Mouse (Mus musculus) lung, postnatal 14 days (tissue): ENCODE measurements around the gene Rbm38.

Source experiments
- DNase-seq: peaks from one replicate; pipeline ENCODE4 v3.0.0; 2021

Gene Rbm38

GRCm38 (mm10) chr2:173037827-173038607, 17.7 kb downstream of the Rbm38 start:
- no peak for DNase-seq

GRCm38 (mm10) chr2:173039041-173039440, 18.7 kb downstream of the Rbm38 start:
- no peak for DNase-seq

- DNase-seq: no peak
These were observed 20.5 kb downstream of the Rbm38 start for GRCm38 (mm10) chr2:173040803-173041202.

GRCm38 (mm10) chr2:173041242-173041641, 20.9 kb downstream of the Rbm38 start:
- no peak for DNase-seq

GRCm38 (mm10) chr2:173041893-173042292, 21.6 kb downstream of the Rbm38 start:
- DNase-seq: no peak

GRCm38 (mm10) chr2:173042504-173043162, 22.3 kb downstream of the Rbm38 start:
- no peak for DNase-seq

GRCm38 (mm10) chr2:173044198-173044970, 24.1 kb downstream of the Rbm38 start:
- no peak for DNase-seq

- peak; percentile 34 for DNase-seq
These were observed 26.4 kb downstream of the Rbm38 start for GRCm38 (mm10) chr2:173046582-173047297.

GRCm38 (mm10) chr2:173047471-173047870, 27.2 kb downstream of the Rbm38 start:
- DNase-seq: no peak

- DNase-seq: no peak
These were observed 27.9 kb downstream of the Rbm38 start for GRCm38 (mm10) chr2:173048041-173048745.

- no peak for DNase-seq
These were observed 28.9 kb downstream of the Rbm38 start for GRCm38 (mm10) chr2:173049231-173049630.

GRCm38 (mm10) chr2:173049817-173050216, 29.5 kb downstream of the Rbm38 start:
- DNase-seq: no peak

GRCm38 (mm10) chr2:173050604-173051382, 30.5 kb downstream of the Rbm38 start:
- no peak for DNase-seq

- no peak for DNase-seq
These were observed 32.6 kb downstream of the Rbm38 start for GRCm38 (mm10) chr2:173052881-173053280.

GRCm38 (mm10) chr2:173053846-173054245, 33.5 kb downstream of the Rbm38 start:
- DNase-seq: no peak

GRCm38 (mm10) chr2:173056303-173056881, 36.1 kb downstream of the Rbm38 start:
- DNase-seq: no peak

- DNase-seq: no peak
These were observed 36.6 kb downstream of the Rbm38 start for GRCm38 (mm10) chr2:173056882-173057315.

- no peak for DNase-seq
These were observed 37.3 kb downstream of the Rbm38 start for GRCm38 (mm10) chr2:173057623-173058022.

- DNase-seq: no peak
These were observed 38.0 kb downstream of the Rbm38 start for GRCm38 (mm10) chr2:173058263-173058662.

- no peak for DNase-seq
These were observed 40.2 kb downstream of the Rbm38 start for GRCm38 (mm10) chr2:173060450-173060849.
